Mouse (Mus musculus) right cerebral cortex, postnatal 10 days (tissue): ENCODE measurements around the gene Herc2.

ENCODE experiments used
- DNase-seq, 2 experiments: peaks; one replicate each; pipeline ENCODE4 v3.0.0; 2021; ENCODE audit warnings: low spot score in 2 of 2

Herc2 gene

DNA sequence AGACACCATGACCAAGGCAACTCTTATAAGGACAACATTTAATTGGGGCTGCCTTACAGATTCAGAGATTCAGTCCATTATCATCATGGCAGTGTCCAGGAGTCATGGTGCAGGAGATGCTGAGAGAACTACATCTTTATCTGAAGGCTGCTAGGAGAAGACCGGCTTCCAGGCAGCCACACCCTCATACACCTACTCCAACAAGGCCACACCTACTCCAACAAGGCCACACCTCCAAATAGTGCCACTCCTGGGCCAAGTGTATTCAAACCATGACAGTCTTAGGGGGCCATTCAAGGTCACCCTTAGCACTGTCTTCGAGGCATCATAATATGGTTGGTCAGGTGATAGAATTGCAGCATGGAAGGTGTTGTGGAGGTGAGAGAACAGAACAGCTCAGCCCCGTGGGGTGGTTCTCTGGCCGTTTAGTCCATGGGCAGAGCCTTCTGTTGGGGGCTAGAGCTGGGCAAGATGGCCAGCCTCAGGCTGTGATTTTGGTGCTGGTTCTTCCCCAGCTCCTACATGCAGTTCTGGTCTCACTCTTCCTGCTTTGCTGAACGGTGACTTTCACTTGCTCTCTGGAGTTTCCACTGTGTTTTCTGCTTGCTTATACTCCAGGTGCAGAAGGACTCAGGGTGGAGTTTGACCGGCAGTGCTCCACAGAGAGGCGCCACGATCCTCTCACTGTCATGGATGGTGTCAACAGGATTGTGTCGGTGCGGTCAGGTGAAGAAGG is 151.7 kb downstream of the Herc2 start:
- DNase-seq: no peak

DNA sequence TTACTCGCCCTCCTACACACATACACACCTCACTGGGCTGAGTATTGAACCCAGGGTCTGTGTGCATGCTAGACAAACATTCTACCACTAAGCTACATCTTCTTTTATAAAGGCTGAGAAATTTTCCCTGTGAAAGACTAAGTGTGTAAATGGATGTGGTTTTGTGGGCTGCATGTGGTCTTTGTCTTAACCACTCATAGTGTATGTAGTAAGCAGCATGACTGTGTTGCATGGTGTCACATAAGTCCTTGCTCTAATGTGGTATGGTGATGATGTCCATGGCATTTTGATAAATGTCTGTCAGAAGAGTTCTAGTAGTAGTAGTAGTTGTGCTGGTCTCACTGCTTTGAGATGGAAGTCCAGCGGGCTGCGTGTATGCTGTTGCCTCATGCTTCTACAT is 152.8 kb downstream of the Herc2 start:
- no peak for DNase-seq

DNA sequence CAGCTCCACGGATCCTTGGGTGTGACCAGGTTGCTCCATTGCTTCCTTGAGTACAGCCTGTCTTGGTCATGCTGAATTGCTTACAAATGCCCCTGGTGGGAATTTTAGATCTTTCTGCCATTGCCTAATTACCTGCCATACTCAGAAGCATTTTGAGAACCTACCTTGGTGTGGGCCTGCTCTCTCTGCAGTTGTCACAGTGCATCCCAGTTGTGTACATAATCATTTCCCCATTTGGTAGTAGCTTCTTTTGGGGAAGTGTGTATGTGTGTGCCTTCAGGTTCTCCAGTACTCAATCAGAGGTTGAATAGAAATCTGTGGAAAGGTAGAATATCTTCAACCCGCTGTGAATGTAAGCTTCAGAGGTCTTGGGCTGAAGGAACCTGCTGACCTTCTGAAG is 153.3 kb downstream of the Herc2 start:
- no peak for DNase-seq

DNA sequence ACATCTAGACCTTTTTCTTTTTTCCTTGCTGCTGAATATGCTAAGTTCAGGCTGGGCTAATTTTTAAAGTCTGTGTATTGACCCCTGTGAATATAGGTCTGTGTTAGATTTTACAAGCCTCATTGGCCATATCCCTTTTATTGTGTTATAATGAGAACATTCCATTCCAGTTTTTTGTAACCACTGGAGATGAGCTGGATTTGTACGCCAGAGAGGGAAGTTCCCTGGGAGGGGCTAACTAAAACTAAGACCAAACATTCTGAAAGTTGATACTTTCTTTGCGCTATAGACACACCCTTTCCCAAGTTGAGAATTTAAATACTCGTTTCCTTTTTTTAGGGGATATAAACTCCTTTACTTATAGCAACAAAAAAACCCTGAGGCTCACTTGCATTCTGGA is 154.9 kb downstream of the Herc2 start:
- DNase-seq: no peak

DNA sequence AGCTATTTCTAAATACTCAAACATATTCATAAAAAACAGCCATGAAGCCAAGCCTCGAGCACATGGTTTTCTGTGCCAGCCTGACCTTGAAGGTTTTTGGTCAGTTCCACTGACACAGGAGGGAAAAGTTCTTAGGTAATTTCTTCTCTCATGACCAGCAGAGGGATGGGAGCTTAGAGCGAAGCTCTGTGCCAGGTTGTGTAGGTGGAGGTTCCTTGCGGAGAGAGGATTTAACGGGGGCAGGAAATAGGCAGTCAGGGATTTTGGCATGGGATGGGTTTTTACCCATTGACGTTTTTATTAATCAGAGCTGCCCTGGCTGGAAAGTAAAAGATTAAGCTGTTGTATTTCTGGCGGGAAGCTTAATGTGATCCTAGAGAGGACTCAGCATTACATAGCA is 170.8 kb downstream of the Herc2 start:
- no peak for DNase-seq

DNA sequence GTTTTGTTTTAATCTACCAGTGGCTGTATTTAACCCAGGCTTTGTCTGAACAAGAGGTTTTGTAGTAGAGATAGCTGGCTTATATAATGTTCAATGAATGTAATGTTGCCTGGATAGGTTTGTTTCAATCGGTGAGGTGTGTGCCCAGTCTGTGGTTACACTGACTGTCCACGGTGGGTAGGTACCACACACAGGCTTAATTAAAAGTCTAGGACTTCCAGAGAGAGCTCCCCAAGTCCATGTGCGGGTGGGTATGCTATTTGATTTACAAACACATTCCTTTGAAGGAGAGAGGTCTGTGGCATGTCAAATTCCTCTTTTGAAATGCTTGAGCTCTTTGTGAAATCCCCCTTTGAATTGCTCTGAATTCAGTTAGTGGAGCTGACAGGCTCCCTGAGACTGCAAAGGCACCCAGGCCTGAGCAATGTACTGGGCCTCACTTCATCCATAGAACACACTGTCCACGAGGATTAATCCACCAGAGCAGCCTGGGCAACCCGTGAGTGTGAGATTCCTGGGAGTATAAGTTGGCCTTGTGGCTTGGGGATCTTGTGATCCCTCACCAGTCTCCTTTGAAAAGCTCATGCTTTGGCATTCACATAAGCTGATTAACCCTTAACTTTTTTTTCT is 185.9 kb downstream of the Herc2 start:
- no peak for DNase-seq

DNA sequence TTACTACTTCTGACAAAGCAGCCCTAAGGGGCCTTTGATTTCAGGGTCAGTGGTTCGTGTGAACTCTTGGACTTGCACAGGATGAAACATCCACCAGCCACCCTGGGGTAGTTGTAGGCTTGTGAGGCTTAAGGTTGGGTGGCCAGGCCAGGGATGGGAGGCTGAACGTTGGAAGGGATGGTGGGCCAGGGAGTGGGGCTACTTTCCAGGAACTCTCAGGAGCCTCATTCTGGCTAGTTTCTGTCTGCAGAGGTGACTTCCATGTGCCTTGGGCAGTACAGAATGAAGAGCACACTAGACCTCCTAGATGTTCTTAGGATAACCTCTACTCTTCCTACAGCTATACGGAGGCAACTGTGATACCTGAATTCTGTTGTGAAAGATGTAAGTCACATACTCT is 186.6 kb downstream of the Herc2 start:
- no peak for DNase-seq

DNA sequence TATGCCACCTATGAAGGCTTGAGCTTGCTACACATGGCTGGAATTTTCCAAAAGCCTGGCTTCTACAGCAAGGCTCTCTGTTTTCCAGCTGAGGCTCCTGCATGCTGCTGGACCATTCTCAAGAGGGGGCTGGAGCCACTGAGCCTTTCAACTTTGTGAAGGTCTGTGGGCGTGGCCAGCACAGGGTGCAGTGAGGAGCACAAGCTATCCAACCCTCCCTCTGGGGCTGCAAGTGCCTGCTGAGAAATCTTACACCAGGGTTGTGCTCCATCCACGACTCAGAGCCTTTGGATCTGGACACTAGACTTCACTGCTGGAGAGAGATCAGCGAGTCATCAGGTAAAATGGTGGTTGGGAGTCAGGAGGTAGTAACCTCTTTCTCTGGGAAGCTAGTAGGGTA is 189.5 kb downstream of the Herc2 start, which contains the start of gene Oca2:
Oca2 (plus strand) TSS at position 218 of the 400 bp plus-strand sequence.
- DNase-seq: no peak

DNA sequence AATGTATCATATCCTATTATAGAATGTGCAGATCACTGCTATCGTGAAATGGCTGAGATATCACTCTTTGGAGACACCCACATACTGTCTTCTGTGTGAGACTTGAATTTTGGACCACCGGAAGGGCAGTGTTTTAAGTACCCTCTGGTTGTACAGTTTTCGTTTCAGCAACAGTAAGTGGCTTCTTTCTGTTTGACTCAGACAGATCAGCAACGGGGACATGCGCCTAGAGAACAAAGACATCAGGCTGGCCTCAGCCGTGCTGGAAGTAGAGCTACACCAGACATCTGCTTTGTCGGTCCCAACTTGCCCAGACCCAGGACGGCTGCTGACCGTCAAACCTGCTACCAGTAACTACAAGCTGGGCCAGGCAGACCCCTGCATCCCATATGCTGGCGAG is 204.6 kb downstream of the Herc2 start:
- no peak for DNase-seq

DNA sequence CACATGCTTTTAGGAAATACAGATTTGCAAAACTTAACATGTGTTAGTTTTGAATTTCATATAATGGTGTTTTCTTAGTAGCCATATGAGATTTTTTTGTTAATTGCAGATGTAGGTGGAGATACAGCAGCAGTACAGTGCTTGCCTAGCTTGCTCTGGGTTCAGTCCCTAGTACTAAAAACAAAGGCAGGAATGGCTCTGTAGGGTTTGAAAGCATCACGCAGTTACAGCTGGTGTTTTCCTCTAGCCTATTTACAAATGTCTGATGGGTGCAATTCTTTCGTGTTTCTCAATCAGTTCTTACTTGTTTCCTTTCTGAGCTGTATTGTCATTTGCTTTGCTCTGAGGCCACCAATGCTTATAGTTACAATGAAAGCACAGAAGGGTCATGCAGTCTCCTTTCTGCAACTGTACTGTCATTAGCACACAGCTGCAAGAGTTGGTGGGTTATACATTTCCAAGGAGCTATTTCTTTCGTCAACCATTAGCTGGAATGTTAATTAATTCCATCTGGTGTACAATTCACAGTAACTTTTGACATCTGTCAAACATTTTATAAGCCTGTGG is 208.0 kb downstream of the Herc2 start:
- no peak for DNase-seq

DNA sequence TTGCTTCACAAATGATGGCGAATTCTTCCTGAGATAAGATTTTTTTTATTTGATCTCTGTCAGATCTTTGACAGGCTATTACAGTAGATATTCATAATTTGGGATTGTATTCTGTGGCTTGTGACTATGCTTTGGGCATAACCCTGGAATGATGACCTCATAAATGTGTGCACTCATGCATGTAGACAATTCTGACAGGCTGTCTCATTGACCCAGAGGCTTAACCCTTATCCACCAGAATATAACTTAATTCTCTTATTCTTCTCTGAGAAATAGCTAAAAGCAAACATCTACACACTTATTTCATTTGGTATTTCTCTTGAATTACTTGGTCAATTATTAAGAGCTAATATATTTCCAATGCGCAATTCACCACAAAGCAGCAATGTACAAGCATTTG is 227.5 kb downstream of the Herc2 start:
- DNase-seq: no peak
